Mouse (Mus musculus) urinary bladder, postnatal 4 days (tissue): Measurements from ENCODE around the gene Npm3.

Source experiments
- DNase-seq, 2 experiments: peaks; one replicate each; pipeline ENCODE4 v3.0.0; 2021 to 2022; ENCODE audit warnings: low spot score in 2 of 2

The Npm3 gene

GRCm38 (mm10) chr19:45734762-45735161, 14.6 kb downstream of the Npm3 start:
- no peak for DNase-seq

DNA sequence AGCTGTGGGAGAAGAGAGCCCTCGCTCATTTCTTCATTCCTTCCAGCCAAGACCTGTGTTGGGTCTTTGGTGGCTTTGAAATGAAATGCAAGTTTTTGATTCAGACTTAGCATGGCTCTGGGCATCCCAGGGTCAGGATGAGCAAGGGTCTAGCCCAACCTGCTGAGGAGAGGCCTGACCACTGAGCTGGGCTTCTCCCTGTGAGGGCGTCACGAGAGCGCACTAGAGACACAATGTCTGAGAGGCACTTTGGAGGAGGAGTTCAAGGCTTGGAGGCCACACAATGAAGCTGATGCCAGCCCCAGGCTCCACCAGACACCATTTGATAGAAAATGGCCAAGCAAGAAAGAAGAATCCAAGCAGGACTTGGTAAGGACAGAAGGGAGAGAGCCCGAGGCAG, 15.2 kb downstream of the Npm3 start:
- no peak for DNase-seq

DNA sequence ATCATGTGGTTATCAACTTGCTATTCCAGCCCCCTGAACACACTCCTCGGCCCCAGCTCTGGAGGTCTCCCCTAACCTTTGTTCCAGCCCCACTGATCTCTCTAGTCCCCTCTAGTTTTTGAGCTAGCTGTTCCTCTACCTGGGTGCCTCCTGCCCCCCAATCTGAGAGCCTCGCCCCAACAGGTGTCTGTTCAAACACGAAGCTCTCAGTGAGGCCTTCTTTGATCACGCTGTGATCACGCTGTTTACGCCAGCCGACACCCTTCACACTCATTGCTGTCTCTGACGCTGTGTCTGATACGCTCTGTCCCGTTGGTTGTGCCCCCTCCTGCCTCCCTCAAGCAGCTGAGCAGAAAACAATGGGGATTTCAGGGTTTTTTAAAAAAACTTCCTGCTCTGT, 15.8 kb downstream of the Npm3 start:
- DNase-seq, result no peak

DNA sequence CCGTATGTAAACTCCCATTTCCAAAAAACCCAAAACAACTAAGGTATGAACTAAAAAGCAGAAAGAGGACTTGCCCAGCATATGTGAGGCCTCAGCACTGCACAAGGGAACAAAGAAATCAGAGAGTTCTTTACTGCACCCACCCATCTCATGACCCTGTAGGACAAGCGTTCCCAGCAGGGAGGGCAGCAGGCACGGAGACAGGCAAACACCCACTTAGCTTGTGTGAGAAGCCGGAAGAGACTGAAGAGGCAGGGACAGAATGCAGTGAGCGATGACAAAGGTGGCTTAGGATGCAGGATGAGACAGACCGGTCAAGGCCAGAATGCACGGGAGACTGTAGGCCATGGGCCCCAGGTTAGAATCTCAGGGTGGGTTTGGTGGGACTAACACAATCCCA, 17.7 kb downstream of the Npm3 start:
- DNase-seq, result no peak

DNA sequence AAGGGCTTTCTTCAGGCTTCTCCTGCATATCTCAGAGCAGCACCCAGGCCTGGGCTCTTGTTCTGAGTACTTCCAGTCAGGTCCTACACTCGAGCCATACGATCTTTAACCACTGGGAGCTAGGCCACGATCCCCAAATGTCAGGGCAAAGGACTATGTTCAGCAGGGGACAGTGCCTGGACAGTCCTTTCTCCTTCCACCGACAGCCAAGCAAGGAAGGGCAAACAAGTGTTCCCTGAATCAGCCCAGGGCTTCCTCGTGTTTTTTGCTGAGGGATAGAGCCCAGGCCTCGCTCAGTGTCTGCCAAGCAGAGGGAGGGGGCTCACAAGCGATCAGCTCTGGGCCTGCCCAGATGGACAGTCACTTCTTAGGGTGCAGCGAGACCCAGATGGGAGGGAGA, 19.3 kb downstream of the Npm3 start:
- no peak for DNase-seq

DNA sequence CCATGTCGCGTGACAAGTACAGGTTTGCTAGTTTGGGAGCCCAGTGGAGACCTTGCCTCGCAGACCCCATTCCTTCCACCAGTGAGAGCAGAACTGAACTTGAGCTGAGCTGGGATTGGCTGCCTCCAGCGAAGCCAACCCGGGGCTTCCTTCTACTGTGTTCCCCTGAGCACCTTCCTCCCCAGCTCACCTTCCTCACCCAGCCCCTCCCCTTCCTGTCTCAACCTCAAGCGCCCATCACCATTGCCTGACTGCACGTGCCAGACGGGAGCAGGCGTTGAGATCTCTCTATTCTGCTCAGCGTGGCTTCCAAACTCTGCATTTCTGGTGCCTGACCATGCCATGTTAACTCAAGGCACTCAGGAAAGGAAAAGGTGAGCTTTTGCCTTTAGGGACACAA, 22.2 kb downstream of the Npm3 start:
- DNase-seq, result no peak

DNA sequence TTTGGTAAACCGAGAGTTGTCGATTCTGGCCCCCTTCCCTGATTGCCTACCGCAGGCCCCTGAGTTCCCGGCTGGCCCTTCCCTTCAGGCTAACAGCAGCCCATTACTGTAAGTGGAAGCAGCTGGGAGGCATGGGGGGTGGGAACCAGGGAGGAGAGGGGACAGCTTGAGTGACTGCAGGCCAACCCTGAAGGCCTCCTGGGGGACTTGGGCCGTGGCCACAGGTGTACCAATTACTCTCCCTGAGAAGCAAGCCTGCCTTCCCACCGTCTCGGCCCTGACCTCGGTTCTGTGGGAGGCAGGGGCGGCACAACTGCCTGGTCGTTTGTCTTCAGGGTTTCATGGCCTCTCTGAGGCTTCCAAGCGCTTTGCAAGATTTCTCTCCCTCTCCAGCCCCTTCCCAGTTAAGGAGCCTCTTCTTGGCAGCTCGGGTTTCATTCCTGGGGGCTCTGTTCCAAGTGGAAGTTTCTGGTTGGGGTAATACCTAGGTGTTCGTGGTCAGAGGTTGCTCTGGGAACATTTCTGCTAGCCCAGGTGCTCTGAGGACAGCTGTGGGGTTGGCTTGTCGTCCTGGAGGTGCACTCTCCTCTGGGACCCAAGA, 23.6 kb downstream of the Npm3 start:
- DNase-seq, result no peak

GRCm38 (mm10) chr19:45722188-45722587, 27.2 kb downstream of the Npm3 start:
- no peak for DNase-seq

- DNase-seq, result no peak
Observed at GRCm38 (mm10) chr19:45718286-45718685, 31.1 kb downstream of the Npm3 start.

- DNase-seq, result no peak
Observed at GRCm38 (mm10) chr19:45717493-45718220, 31.7 kb downstream of the Npm3 start.

- DNase-seq, result no peak
Observed at GRCm38 (mm10) chr19:45708704-45709103, 40.7 kb downstream of the Npm3 start.
